In the genomic region with DNA sequence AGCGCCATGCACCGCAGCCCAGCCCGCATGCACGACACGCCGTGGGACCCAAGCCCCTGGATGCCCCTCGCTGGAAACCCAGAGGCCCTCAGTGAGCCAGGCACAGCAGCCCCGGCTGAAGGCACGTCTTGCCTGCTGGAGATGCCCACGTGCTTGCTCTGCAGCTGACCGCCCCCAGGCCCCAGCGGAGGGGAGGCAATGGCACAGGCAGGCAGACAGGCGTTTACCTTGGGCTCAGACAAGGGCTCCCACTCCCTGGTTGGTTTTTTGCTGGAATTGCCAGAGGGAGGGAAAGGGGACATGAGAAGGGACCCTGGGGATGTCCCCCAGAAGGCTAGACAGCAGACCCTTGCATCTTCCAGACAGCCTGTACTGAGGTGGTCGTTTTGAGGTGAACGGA, we compare ENCODE assay signal across 24 mouse cellular contexts. TPM values are rescaled to one million over a fixed set of nuclear protein-coding genes. Genes with fewer than 3 reads are reported as not detected.
DNase-seq lines count a peak whose midpoint lies in the region; ATAC-seq and TF ChIP-seq lines count a peak whose summit lies in the region.
"Had no signal": no experiment of that assay in that cellular context is flagged by ENCODE, and none has a peak within 500 bp of the region (broad histone marks: within the 10 kb centered on the region; RNA-seq: fewer than 3 reads in every experiment).

No protein-coding gene starts in this region.

- peaks cover 43% of the 10 kb centered on the region for H3K36me3 ChIP-seq in hindbrain, embryonic 10.5 days
- H3K36me3 ChIP-seq in hindbrain, embryonic 13.5 days = peaks cover 46% of the 10 kb centered on the region
- no peaks in the 10 kb centered on the region for H3K36me3 ChIP-seq in kidney, adult 2 months (ENCODE audit: control insufficient read depth, insufficient read depth, low read length)
- peaks cover 6% of the 10 kb centered on the region; the same call in 1 of the 2 replicates for H3K36me3 ChIP-seq in ES-E14 (ENCODE audit: control insufficient read depth, insufficient read depth, low read length, poor library complexity, severe bottlenecking)
- peaks cover 30% of the 10 kb centered on the region for H3K36me3 ChIP-seq in limb, embryonic 12.5 days

- no peak overlapping the region for H3K4me2 ChIP-seq in hindbrain, embryonic 13.5 days
- no peak overlapping the region for H3K4me2 ChIP-seq in limb, embryonic 12.5 days
- H3K4me2 ChIP-seq: forebrain, embryonic 13.5 days; heart, embryonic 13.5 days; hindbrain, embryonic 14.5 days had no signal

- ATAC-seq in hindbrain, embryonic 13.5 days (ENCODE audit: low FRiP score) = no peak
- ATAC-seq in limb, embryonic 12.5 days (ENCODE audit: insufficient number of reproducible peaks, insufficient read depth, low FRiP score, low TSS enrichment, low read depth) = no peak
- ATAC-seq: CD4-positive, CD25-positive, alpha-beta regulatory T cell, adult 4 months; forebrain, embryonic 13.5 days; forebrain, embryonic 16.5 days; hindbrain, postnatal 0 days; inflammation-experienced regulatory T-cells, adult 6 months; Patski had no signal

- in situ Hi-C loops in ES-E14 (cut with MboI; ENCODE audit: low sequenced_read_pairs in 2 of 2, unreplicated experiment in 2 of 2) = no loop called here

- no peak for DNase-seq in hindbrain, embryonic 10.5 days (ENCODE audit: low spot score)
- peak; percentile 27 to 43 for DNase-seq in kidney, postnatal 4 days
- DNase-seq in kidney, adult 2 months = no peak
- no peak for DNase-seq in ES-E14 (ENCODE audit: low read depth, low spot score)
- no peak for DNase-seq in thymus, postnatal 25 days
- DNase-seq: adrenal gland, postnatal 10 days; adrenal gland, postnatal 36 days; cerebellum, adult 18-20 months; cerebellum, adult 9-10 months; cerebellum, postnatal 14 days; gastrocnemius, postnatal 10 days; gastrocnemius, postnatal 36 days had no signal

- H3K9ac ChIP-seq in hindbrain, embryonic 13.5 days = no peak overlapping the region
- 0 out of 2 replicates have a peak overlapping the region, but pooled peaks have one; percentile 14 for H3K9ac ChIP-seq in ES-E14 (ENCODE audit: insufficient read depth, low read depth, low read length, poor library complexity, severe bottlenecking)
- 0 out of 2 replicates have a peak overlapping the region, but pooled peaks have one; percentile 27 for H3K9ac ChIP-seq in limb, embryonic 12.5 days (replicated peaks)
- H3K9ac ChIP-seq: forebrain, embryonic 13.5 days; heart, embryonic 13.5 days; hindbrain, embryonic 14.5 days had no signal

- no peak for TF ChIP-seq CTCF in kidney, adult 2 months (conservative IDR thresholded peaks at IDR 0.05; ENCODE audit: insufficient read depth, insufficient read length, low read depth, low read length)

- H3K27ac ChIP-seq in hindbrain, embryonic 10.5 days = peak overlapping the region; percentile 56; the same call in 1 of the 2 replicates
- no peak overlapping the region for H3K27ac ChIP-seq in hindbrain, embryonic 13.5 days
- no peak overlapping the region for H3K27ac ChIP-seq in kidney, adult 2 months (ENCODE audit: insufficient read depth, low read depth, low read length)
- no peak overlapping the region for H3K27ac ChIP-seq in ES-E14 (ENCODE audit: insufficient read depth, low read depth, low read length, poor library complexity, severe bottlenecking)
- H3K27ac ChIP-seq in limb, embryonic 12.5 days = no peak overlapping the region
- H3K27ac ChIP-seq: forebrain, embryonic 10.5 days; forebrain, embryonic 13.5 days; heart, embryonic 13.5 days; hindbrain, embryonic 14.5 days; hindbrain, postnatal 0 days had no signal

- no peaks in the 10 kb centered on the region for H3K9me3 ChIP-seq in hindbrain, embryonic 10.5 days
- no peaks in the 10 kb centered on the region for H3K9me3 ChIP-seq in hindbrain, embryonic 13.5 days
- H3K9me3 ChIP-seq in ES-E14 (ENCODE audit: control insufficient read depth, insufficient read depth, low read depth, low read length) = no peaks in the 10 kb centered on the region
- H3K9me3 ChIP-seq in limb, embryonic 12.5 days = no peaks in the 10 kb centered on the region
- H3K9me3 ChIP-seq: forebrain, embryonic 10.5 days; forebrain, embryonic 13.5 days; G1E; heart, embryonic 13.5 days had no signal

- H3K27me3 ChIP-seq in hindbrain, embryonic 10.5 days (ENCODE audit: insufficient read depth, poor library complexity, severe bottlenecking) = no peaks in the 10 kb centered on the region
- no peaks in the 10 kb centered on the region for H3K27me3 ChIP-seq in hindbrain, embryonic 13.5 days
- H3K27me3 ChIP-seq in kidney, adult 2 months (replicated peaks; ENCODE audit: control insufficient read depth, insufficient read depth, low read length) = no peaks in the 10 kb centered on the region
- no peaks in the 10 kb centered on the region for H3K27me3 ChIP-seq in limb, embryonic 12.5 days
- H3K27me3 ChIP-seq: forebrain, embryonic 13.5 days; heart, embryonic 13.5 days; Patski had no signal

- H3K4me1 ChIP-seq in hindbrain, embryonic 10.5 days (replicated peaks) = peaks cover 20% of the 10 kb centered on the region
- no peaks in the 10 kb centered on the region for H3K4me1 ChIP-seq in hindbrain, embryonic 13.5 days (replicated peaks)
- H3K4me1 ChIP-seq in kidney, adult 2 months (ENCODE audit: control insufficient read depth, insufficient read depth, low read length) = no peaks in the 10 kb centered on the region
- peaks cover 0 to 8% of the 10 kb centered on the region in 2 experiments; a peak in 2 of 4 replicates for H3K4me1 ChIP-seq in ES-E14 (ENCODE audit: control insufficient read depth in 2 of 2, insufficient read depth in 2 of 2, low read length in 2 of 2, poor library complexity in 1 of 2)
- H3K4me1 ChIP-seq in limb, embryonic 12.5 days (replicated peaks) = peaks cover 19% of the 10 kb centered on the region
- H3K4me1 ChIP-seq: forebrain, embryonic 13.5 days had no signal

- H3K4me3 ChIP-seq in hindbrain, embryonic 10.5 days = no peak overlapping the region
- no peak overlapping the region for H3K4me3 ChIP-seq in hindbrain, embryonic 13.5 days
- no peak overlapping the region for H3K4me3 ChIP-seq in kidney, adult 2 months (ENCODE audit: insufficient read depth, low read depth, low read length)
- H3K4me3 ChIP-seq in ES-E14 (ENCODE audit: insufficient read depth in 1 of 2, low read depth in 1 of 2, low read length in 2 of 2, poor library complexity in 1 of 2, severe bottlenecking in 1 of 2) = peak overlapping the region in 1 of 2 experiments; percentile 8; a peak in 1 of 4 replicates
- H3K4me3 ChIP-seq in limb, embryonic 12.5 days (replicated peaks) = no peak overlapping the region
- H3K4me3 ChIP-seq: forebrain, embryonic 10.5 days; forebrain, embryonic 13.5 days; heart, embryonic 13.5 days had no signal

- 90% methylated on average over 15 of the region's 15 CpGs for WGBS in hindbrain, embryonic 10.5 days
- 93% methylated on average over 15 of the region's 15 CpGs for WGBS in hindbrain, embryonic 13.5 days
- 80% methylated on average over 15 of the region's 15 CpGs for WGBS in kidney, adult 2 months
- 87% methylated on average over 15 of the region's 15 CpGs for WGBS in limb, embryonic 12.5 days

- no peak for TF ChIP-seq POLR2A in kidney, adult 2 months (IDR thresholded peaks at IDR 0.05; ENCODE audit: low read depth, low read length)

TF ChIP-seq in ES-E14, 5 proteins besides CTCF, POLR2A, EP300 and RAD21:
- no peak for TF ChIP-seq HCFC1 (IDR thresholded peaks at IDR 0.05; ENCODE audit: borderline replicate concordance, insufficient read depth, low read length)
- no peak for TF ChIP-seq ZC3H11A (IDR thresholded peaks at IDR 0.05; ENCODE audit: borderline replicate concordance, low read depth, low read length)
- TF ChIP-seq CHD2 (IDR thresholded peaks at IDR 0.05; ENCODE audit: low read depth, low read length) = no peak
- no peak for TF ChIP-seq MAFK (IDR thresholded peaks at IDR 0.05; ENCODE audit: insufficient read depth, low read depth, low read length)
- no peak for TF ChIP-seq ZNF384 (IDR thresholded peaks at IDR 0.05; ENCODE audit: low read depth, low read length)
TF ChIP-seq in ES-E14: peak in this region for 0.

RNA-seq across cellular contexts. Expression of a gene that starts 29.4 kb away (rescaled TPM):
- polyA plus RNA-seq in hindbrain, embryonic 10.5 days (2016; fragmentation: Nextera tagmentation; extraction: Ambion mirVana) = 5.8 and 6.2 TPM in 2 replicates
- polyA plus RNA-seq in hindbrain, embryonic 13.5 days (2015; fragmentation: Nextera tagmentation; extraction: Ambion mirVana) = 16.7 and 17.3 TPM in 2 replicates
- polyA plus RNA-seq in kidney, adult 2 months (2012; rRNA removed) = 81.6 and 87.7 TPM in 2 replicates
- total RNA-seq in ES-E14 (2012; rRNA removed) = 7.5 and 12.6 TPM in 2 replicates
- 6.8 and 7.0 TPM in 2 replicates for polyA plus RNA-seq in limb, embryonic 12.5 days (2016; fragmentation: Nextera tagmentation; extraction: Ambion mirVana)

RNA-seq across cellular contexts. Expression of a gene that starts 42.4 kb away (rescaled TPM):
- polyA plus RNA-seq in hindbrain, embryonic 10.5 days (2016; fragmentation: Nextera tagmentation; extraction: Ambion mirVana) = 25.1 and 29.3 TPM in 2 replicates
- polyA plus RNA-seq in hindbrain, embryonic 13.5 days (2015; fragmentation: Nextera tagmentation; extraction: Ambion mirVana) = 59.1 and 60.3 TPM in 2 replicates
- 17.7 and 18.8 TPM in 2 replicates for polyA plus RNA-seq in kidney, adult 2 months (2012; rRNA removed)
- total RNA-seq in ES-E14 (2012; rRNA removed) = 12.7 and 16.1 TPM in 2 replicates
- polyA plus RNA-seq in limb, embryonic 12.5 days (2016; fragmentation: Nextera tagmentation; extraction: Ambion mirVana) = 37.6 and 38.0 TPM in 2 replicates

Comparison
In these comparisons a context has a peak if more than half of its experiments do, and no peak if none do; other contexts are left out.
1. DNase-seq: peak in kidney, postnatal 4 days (2 of 2); none in hindbrain, embryonic 10.5 days (single experiment), kidney, adult 2 months (single experiment), ES-E14 (single experiment) and thymus, postnatal 25 days (single experiment).